Mouse (Mus musculus): ENCODE measurements at regions not wholly inside any gene's neighbourhood (a gene's known extent, or its start where the extent isn't known, plus 50 kb on each side); places are given as distances from the start of the nearest gene placed in this dataset.

DNA sequence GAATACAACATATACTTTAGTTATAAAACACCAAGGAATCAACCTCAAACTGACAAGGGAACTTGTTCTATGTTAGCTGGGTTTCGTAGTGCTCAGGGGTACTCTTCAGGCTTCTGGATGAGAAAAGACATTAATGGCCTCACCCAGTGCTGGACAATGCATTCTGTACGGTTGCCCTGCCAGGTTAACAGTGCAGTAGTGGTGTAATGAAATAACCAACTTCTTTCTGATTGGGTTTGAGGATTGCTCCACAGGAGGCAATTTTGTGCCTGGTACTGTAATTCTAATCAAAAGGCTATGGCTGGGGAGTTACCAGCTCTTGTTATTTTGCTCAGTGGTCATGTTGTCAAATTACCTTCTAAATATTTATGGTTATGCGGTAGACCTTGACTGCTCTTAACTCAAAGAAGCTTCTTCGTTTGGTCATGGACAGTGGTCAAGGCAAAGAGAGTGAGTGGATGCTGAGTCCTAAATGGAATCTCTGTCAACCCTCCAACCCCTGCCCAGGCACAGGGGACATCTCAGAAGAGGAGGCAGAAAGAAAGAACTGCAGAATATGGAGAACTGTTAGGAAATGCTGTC, 158.8 kb upstream of the B3gat2 start:
- no peak for DNase-seq (ENCODE audit: low spot score in 2 of 2)

DNA sequence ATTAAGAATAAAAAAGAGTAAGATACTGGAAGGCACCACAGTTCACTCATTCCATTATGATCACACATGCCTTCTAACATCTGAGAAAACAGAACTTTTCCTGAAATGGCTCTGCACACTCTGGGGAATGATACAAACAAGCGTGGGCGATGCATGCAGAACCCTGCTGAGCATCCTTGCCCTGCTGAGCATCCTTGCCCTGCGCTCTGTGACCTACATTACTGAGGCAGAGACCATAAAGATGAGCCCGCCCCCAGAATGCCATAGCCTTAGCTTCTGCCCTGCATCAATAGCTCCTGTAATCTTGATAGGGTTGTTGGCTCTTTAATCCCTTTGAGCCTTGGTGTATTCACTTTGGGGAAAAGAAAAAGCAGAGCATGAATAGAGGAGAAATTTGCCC, 132.2 kb upstream of the B3gat2 start:
- DNase-seq (ENCODE audit: low spot score in 2 of 2) = no peak

DNA sequence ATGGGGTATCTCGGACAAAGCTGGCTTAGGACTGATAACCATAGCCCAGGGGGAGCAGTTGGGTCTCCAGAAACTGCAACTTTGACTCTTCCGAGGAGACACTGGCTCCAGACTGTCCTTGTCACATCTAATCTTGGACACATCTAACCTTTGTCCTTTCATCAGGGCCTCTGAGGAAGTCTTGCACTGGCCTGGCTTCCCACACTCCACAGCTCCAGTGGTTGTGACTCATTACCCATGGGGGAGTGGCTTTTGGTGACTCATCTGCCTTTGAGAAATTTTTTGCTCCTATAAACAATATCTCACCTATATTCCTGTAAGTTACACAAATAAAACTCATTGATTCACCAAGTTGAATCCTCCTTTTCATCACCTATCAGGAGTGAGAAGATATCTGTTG, 116.5 kb upstream of the B3gat2 start:
- DNase-seq (ENCODE audit: low spot score in 2 of 2) = no peak

DNA sequence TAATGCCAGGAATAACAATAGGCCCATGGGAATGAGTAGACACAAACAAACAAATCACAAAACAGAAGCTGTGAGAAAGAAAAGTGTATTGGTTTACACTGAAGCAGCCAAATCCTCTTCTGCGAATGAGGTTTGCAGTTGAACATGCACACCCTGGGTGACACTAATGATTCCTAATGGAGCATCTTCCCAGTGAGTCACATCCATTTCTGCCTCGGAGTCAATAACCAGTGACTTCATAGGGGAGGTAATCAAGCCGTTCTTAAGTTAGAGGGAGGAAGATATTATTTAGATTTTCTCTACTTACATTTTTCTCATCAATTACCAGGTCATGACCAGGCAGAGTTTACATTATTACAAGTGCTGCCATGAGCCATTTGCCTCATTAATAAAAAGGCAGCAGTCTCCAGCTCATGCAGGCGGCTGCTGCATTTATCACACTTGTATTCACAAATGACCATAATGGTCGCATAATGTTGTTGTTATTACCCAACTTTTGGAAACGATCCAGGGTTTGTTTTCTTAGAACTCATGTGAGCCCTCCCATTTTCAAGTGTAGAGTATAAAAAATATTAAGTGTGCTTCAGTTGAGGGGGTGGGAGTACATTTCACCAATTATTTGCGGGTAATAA, 112.6 kb upstream of the B3gat2 start:
- no peak for DNase-seq (ENCODE audit: low spot score in 2 of 2)

GRCm38 (mm10) chr1:23649886-23650285, 111.7 kb upstream of the B3gat2 start:
- no peak for DNase-seq (ENCODE audit: low spot score in 2 of 2)

DNA sequence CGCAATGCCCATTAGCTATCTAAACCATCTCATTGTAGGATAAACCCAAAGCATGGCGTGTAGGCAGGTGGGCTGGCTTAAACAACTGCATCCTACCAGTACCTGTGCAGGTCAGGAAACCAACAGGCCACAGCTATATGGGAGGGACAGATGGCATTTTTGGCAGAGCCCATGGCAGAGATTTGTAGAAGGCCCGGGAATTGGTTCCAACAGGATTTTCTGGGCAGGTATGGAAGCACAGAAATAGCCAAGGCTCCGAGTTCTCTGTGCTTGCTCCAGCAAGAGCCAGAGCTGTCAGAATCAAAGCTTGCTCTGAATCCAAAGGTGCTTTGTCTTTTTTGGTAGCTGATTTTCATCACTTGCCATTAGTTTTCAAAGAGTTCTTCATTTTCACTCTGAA, 107.9 kb upstream of the B3gat2 start:
- DNase-seq (ENCODE audit: low spot score in 2 of 2) = no peak

- no peak for DNase-seq (ENCODE audit: low spot score in 2 of 2)
Observed at GRCm38 (mm10) chr1:23655768-23656167, 105.8 kb upstream of the B3gat2 start.

DNA sequence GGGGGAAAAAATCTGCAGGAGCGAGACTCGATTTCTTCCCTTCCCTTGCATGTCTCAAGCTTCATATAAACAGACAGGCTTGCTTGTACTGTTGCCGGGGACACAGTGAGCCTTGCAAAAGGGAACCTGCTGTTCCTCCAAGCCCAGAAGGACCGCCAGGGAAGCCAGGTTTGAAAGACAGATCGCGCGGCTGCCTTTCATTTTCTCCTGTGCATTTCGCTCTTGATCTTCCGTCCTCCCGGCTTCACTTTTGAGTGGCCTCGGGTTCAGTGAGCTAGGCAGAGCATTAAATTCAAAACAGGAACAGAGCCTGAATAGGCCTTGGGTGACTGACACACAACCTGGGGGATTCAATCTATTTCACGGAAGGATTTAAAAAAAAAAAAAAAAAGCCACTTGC, 105.3 kb upstream of the B3gat2 start:
- DNase-seq (ENCODE audit: low spot score in 2 of 2) = peak in 1 of 2 experiments; percentile 15

DNA sequence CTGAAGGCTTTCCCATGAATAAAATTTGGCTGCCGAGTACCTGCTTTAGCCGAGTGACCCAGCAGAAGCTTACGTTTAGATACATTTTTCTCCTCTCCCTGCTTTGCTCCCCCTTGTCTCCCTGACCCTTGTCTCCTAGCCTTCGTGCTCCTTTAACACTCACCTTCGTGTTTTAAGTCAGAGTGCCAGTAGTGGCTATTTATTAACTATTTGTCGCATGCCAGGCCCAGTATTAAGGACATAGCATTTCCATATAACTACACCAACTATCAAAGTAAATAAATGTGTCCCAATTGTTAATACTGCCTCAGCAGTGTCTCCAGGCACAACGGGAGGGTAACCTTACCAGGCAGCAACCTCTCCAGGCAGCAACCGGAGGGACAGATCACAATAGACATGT, 104.8 kb upstream of the B3gat2 start:
- DNase-seq (ENCODE audit: low spot score in 2 of 2) = no peak

GRCm38 (mm10) chr1:23670514-23670913, 91.0 kb upstream of the B3gat2 start:
- DNase-seq (ENCODE audit: low spot score in 2 of 2) = no peak

DNA sequence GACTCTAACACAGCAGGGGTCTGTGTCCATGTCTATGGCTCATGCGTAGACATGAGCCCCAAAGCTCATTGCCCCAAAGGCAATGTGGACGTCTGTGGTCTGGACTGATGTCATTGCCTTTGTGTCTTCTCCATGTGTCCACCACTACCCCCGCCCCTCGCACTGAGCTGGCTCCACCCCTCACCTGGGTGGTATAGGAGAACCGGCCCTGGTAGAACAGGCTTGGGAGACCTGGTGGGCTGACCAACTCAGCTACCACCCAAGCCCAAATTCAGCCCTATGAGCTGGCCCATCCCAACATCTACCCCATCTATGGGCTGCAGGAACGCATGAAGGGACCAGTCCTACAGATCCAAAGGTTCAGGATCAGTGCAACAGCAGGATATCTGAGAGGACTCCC, 87.2 kb upstream of the B3gat2 start:
- no peak for DNase-seq (ENCODE audit: low spot score in 2 of 2)

DNA sequence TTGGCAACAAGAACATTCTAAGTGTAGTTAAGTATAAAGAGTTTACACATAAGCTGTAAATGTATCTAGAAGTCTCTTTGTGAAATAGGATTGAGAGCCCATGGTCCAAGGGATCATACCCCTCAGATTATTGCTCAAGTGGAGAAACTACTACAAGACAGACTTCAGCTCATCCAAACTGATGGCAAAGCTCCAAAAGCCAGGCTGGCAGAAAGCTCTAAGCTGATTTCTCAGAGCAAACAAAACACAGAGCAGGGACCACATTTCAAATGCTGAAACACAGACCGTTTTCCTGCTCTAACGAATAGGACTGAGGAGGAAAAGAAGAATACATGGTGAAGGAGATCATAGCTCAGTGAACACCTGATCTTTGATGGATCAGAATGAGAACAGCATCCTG, 85.3 kb upstream of the B3gat2 start:
- no peak for DNase-seq (ENCODE audit: low spot score in 2 of 2)

GRCm38 (mm10) chr1:23689398-23689797, 72.2 kb upstream of the B3gat2 start:
- no peak for DNase-seq (ENCODE audit: low spot score in 2 of 2)

DNA sequence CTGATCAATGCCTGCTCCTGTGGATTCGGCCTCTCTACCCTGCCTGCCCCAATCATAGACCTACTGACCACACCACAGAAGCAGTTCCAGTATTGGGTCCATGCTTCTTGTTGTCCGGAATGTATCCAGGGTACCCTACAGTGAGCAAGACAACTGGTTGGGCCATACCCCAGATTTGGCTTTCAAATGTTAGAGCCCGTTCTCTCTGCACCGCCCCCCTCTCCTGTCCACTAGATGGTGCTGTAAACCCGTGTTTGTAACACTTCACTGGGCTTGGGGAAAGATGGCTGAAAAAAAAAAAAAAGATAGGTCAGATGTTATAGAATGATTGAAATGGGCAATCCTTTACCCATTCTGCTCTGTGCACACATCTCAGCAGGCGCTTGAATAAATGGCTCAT, 56.1 kb upstream of the B3gat2 start:
- DNase-seq (ENCODE audit: low spot score in 2 of 2) = peak; percentile 20 to 49

- no peak for DNase-seq (ENCODE audit: low spot score in 2 of 2)
Observed at GRCm38 (mm10) chr1:23706450-23706849, 55.1 kb upstream of the B3gat2 start.
